Mouse (Mus musculus): ENCODE data around the gene Gng10. TPM values are rescaled to one million over a fixed set of nuclear protein-coding genes. Genes with fewer than 3 reads are reported as not detected.

Gene Gng10
- polyA plus RNA-seq, 1 experiment: 11.7 TPM

- no peak overlapping the region for H3K4me3 ChIP-seq (ENCODE audit: control insufficient read depth, low read depth, low read length)
- H3K27ac ChIP-seq (ENCODE audit: control insufficient read depth, insufficient read depth, low read depth, low read length): no peak overlapping the region
- TF ChIP-seq CTCF (IDR thresholded peaks at IDR 0.05; ENCODE audit: control insufficient read depth, insufficient read depth, insufficient replicate concordance, low read depth, low read length) (no peak), POLR2A (IDR thresholded peaks at IDR 0.05; ENCODE audit: control insufficient read depth, low read depth, low read length) (no peak)
- H3K4me1 ChIP-seq (ENCODE audit: control insufficient read depth, insufficient read depth, low read length): no peaks in the 10 kb centered on the region
- peaks cover 1% of the 10 kb centered on the region; the same call in 1 of the 2 replicates for H3K36me3 ChIP-seq (ENCODE audit: control insufficient read depth, insufficient read depth, low read length)
- no peaks in the 10 kb centered on the region for H3K27me3 ChIP-seq (ENCODE audit: control insufficient read depth, insufficient read depth, low read length)
Measured at GRCm38 (mm10) chr4:59016922-59017321, 18.0 kb upstream of the Gng10 start.

DNA sequence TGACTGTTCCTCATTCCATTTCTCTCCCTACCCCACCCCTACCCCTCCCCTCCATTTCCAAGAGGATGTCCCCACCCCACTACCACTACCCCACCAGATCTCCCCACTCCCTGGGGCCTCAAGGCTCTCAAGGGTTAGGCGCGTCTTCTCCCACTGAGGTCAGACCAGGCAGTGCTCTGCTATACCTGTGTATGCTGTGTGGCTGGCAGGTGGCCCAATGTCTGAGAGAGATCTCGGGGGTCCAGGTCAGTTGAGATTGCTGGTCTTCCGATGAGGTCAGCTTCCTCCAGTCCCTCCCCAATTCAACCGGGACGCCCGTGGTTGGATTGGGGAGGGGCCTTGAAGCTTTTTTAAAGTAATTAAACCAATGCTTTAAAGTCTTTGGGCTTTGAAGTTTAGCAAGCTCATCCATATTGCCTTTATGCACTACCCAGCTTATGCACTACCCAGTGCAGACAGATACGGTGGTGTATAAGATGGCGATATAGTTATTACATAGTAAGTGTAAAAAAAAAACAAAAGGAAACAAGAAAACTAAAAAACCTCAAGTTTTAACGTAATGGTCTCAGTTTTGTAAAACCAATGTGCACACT is 467 bp upstream of the Gng10 start:
- Histone ChIP-seq H3K4me3 (ENCODE audit: control insufficient read depth, low read depth, low read length) (peak overlapping the region; percentile 95), H3K4me1 (ENCODE audit: control insufficient read depth, insufficient read depth, low read length) (peaks cover 9% of the 10 kb centered on the region), H3K36me3 (ENCODE audit: control insufficient read depth, insufficient read depth, low read length) (no peaks in the 10 kb centered on the region), H3K27ac (ENCODE audit: control insufficient read depth, insufficient read depth, low read depth, low read length) (no peak overlapping the region), H3K27me3 (ENCODE audit: control insufficient read depth, insufficient read depth, low read length) (no peaks in the 10 kb centered on the region)
- TF ChIP-seq POLR2A (IDR thresholded peaks at IDR 0.05; ENCODE audit: control insufficient read depth, low read depth, low read length): no peak
- no peak for TF ChIP-seq CTCF (IDR thresholded peaks at IDR 0.05; ENCODE audit: control insufficient read depth, insufficient read depth, insufficient replicate concordance, low read depth, low read length)

DNA sequence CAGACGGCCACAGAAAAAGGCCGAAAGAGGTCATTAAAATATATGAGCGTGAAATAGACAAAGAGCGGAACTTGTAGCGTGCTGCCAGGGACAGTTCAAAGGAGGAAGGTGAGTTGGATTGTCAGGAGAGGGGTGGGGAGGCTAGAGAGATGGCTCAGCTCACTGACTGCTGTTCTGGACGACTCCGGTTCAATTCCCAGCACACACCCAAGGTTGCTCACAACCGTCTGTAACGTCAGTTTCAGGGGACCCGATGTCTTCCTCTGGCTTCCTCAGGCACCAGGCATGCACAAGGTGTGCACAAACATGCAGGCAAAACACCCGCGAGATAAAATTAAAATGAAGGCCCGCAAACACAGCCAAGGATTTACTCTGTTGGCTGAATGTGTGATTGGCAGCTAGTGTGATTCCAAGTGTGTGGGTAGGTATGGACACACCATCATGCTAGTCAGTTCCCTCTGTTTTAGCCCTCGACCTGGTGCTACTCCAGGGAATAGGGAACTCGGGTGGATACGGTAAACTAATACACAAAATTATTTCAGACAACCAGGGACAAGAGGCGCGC is 980 bp downstream of the Gng10 start:
- Histone ChIP-seq H3K27ac (ENCODE audit: control insufficient read depth, insufficient read depth, low read depth, low read length) (no peak overlapping the region), H3K27me3 (ENCODE audit: control insufficient read depth, insufficient read depth, low read length) (no peaks in the 10 kb centered on the region), H3K4me1 (ENCODE audit: control insufficient read depth, insufficient read depth, low read length) (peaks cover 9% of the 10 kb centered on the region), H3K36me3 (ENCODE audit: control insufficient read depth, insufficient read depth, low read length) (no peaks in the 10 kb centered on the region), H3K4me3 (ENCODE audit: control insufficient read depth, low read depth, low read length) (peak overlapping the region; percentile 95)
- TF ChIP-seq POLR2A (IDR thresholded peaks at IDR 0.05; ENCODE audit: control insufficient read depth, low read depth, low read length) (no peak), CTCF (IDR thresholded peaks at IDR 0.05; ENCODE audit: control insufficient read depth, insufficient read depth, insufficient replicate concordance, low read depth, low read length) (no peak)

- no peaks in the 10 kb centered on the region for H3K27me3 ChIP-seq (ENCODE audit: control insufficient read depth, insufficient read depth, low read length)
- peaks cover 9% of the 10 kb centered on the region for H3K4me1 ChIP-seq (ENCODE audit: control insufficient read depth, insufficient read depth, low read length)
- TF ChIP-seq CTCF (IDR thresholded peaks at IDR 0.05; ENCODE audit: control insufficient read depth, insufficient read depth, insufficient replicate concordance, low read depth, low read length) (peak; percentile 48; the same call in 1 of the 2 replicates), POLR2A (IDR thresholded peaks at IDR 0.05; ENCODE audit: control insufficient read depth, low read depth, low read length) (no peak)
- H3K4me3 ChIP-seq (ENCODE audit: control insufficient read depth, low read depth, low read length): peak overlapping the region; percentile 67
- no peaks in the 10 kb centered on the region for H3K36me3 ChIP-seq (ENCODE audit: control insufficient read depth, insufficient read depth, low read length)
- no peak overlapping the region for H3K27ac ChIP-seq (ENCODE audit: control insufficient read depth, insufficient read depth, low read depth, low read length)
Measured at GRCm38 (mm10) chr4:59036490-59037127, 1.7 kb downstream of the Gng10 start.

DNA sequence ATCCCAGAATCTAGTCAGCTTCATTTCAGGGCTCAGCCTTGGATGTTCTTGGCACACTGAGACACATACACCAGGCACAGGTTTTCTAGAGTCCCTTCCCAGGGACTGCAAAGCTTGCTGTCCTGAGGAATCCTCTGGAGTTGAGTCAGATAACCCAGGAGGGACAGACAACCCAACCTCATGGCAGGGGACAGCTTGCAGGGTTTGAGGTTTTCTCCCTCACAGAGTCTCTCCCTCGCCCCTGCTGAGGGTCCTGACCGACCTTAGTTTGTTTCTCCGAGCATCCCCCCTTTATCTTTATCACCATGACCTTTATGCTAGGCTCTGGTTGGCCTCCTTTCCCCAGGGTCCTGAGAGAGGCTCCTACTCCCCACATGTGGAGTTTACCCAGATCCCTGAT is 2.6 kb downstream of the Gng10 start:
- Histone ChIP-seq H3K4me3 (ENCODE audit: control insufficient read depth, low read depth, low read length) (peak overlapping the region; percentile 61), H3K27me3 (ENCODE audit: control insufficient read depth, insufficient read depth, low read length) (no peaks in the 10 kb centered on the region), H3K36me3 (ENCODE audit: control insufficient read depth, insufficient read depth, low read length) (no peaks in the 10 kb centered on the region), H3K4me1 (ENCODE audit: control insufficient read depth, insufficient read depth, low read length) (peaks cover 9% of the 10 kb centered on the region), H3K27ac (ENCODE audit: control insufficient read depth, insufficient read depth, low read depth, low read length) (no peak overlapping the region)
- TF ChIP-seq POLR2A (IDR thresholded peaks at IDR 0.05; ENCODE audit: control insufficient read depth, low read depth, low read length) (no peak), CTCF (IDR thresholded peaks at IDR 0.05; ENCODE audit: control insufficient read depth, insufficient read depth, insufficient replicate concordance, low read depth, low read length) (no peak)

DNA sequence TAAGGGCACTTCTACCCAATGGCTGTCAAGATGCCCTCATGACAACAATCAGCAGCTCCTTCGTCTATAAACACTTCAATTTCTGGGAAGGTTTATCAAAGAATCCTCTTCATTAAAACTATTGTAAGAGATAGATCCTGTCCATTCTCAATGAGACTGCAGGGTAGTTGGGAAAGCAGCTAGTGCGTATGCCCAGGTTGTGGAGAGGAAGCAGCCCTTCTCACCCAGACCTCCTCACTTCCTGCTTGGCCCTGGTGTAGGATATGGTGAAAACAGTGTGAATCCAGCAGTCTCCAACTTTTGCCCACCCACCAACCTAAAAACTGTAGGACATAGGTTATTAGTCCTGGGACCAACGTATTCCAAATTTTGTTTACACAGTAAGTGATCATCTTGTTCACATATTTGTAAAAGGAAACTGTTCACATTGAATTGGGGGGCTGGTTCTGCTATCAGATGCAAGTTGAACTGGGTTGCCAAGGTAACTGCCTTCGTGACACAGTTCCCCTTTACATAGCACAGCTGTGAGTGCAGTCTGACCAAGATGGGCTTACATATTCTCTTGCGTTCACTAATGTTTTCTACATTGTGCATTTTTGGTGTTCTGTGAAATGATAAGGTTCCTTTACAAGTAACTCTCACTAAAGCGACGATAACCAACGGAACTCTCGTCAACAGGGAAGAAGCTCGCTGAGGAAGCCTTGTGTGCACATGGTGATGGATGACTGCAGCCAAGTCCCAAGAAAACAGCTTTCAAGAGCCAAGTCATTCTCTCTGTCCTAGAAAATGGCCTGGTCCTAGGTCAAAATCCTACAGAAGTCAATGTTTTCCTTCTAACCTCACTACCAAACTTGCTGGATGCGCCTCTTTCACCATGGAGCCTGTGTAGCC is 5.8 kb downstream of the Gng10 start:
- no peak for TF ChIP-seq POLR2A (IDR thresholded peaks at IDR 0.05; ENCODE audit: control insufficient read depth, low read depth, low read length)
- no peak for TF ChIP-seq CTCF (IDR thresholded peaks at IDR 0.05; ENCODE audit: control insufficient read depth, insufficient read depth, insufficient replicate concordance, low read depth, low read length)
- Histone ChIP-seq H3K4me1 (ENCODE audit: control insufficient read depth, insufficient read depth, low read length) (peaks cover 5% of the 10 kb centered on the region), H3K4me3 (ENCODE audit: control insufficient read depth, low read depth, low read length) (no peak overlapping the region), H3K36me3 (ENCODE audit: control insufficient read depth, insufficient read depth, low read length) (no peaks in the 10 kb centered on the region), H3K27ac (ENCODE audit: control insufficient read depth, insufficient read depth, low read depth, low read length) (no peak overlapping the region), H3K27me3 (ENCODE audit: control insufficient read depth, insufficient read depth, low read length) (no peaks in the 10 kb centered on the region)

GRCm38 (mm10) chr4:59043074-59043473 is 8.2 kb downstream of the Gng10 start:
- Histone ChIP-seq H3K4me1 (ENCODE audit: control insufficient read depth, insufficient read depth, low read length) (no peaks in the 10 kb centered on the region), H3K27ac (ENCODE audit: control insufficient read depth, insufficient read depth, low read depth, low read length) (no peak overlapping the region), H3K27me3 (ENCODE audit: control insufficient read depth, insufficient read depth, low read length) (no peaks in the 10 kb centered on the region), H3K36me3 (ENCODE audit: control insufficient read depth, insufficient read depth, low read length) (no peaks in the 10 kb centered on the region; the same call in 1 of the 2 replicates), H3K4me3 (ENCODE audit: control insufficient read depth, low read depth, low read length) (no peak overlapping the region)
- no peak for TF ChIP-seq CTCF (IDR thresholded peaks at IDR 0.05; ENCODE audit: control insufficient read depth, insufficient read depth, insufficient replicate concordance, low read depth, low read length)
- TF ChIP-seq POLR2A (IDR thresholded peaks at IDR 0.05; ENCODE audit: control insufficient read depth, low read depth, low read length): no peak

Measured in testis, adult 2 months (tissue).